Mouse (Mus musculus): ENCODE measurements around the gene Ntng1. TPM values are rescaled to one million over a fixed set of nuclear protein-coding genes. Genes with fewer than 3 reads are reported as not detected.

Ntng1 gene
- polyA plus RNA-seq, 1 experiment from 2014 or later: 7.1 TPM

DNA sequence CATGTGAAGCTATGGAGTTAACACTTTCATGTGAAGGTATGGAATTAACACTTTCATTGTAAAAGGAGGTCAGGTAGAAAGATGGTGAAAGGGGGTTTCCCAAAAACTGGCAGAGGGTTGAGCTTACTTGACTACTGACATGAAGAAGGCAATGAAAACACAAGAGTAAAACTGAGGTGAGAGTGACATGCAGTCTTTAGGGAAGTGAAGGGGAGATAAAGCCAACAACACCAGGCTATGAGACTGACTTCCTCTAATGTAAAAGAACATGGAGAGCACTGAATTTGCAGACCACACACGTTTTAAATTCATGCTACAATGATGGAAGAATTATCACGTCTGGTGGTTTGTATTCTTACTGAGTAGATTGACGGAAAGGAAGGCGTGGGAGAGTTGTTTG lies 168.7 kb downstream of the Ntng1 start:
- Histone ChIP-seq H3K4me2 (replicated peaks; ENCODE audit: low read depth, low read length) (no peak overlapping the region), H3K9me3 (ENCODE audit: control insufficient read depth, low read length) (no peaks in the 10 kb centered on the region), H3K9ac (ENCODE audit: low read depth, low read length) (no peak overlapping the region), H3K36me3 (ENCODE audit: control insufficient read depth, insufficient read depth, low read length) (no peaks in the 10 kb centered on the region), H3K4me3 (ENCODE audit: low read depth, low read length) (no peak overlapping the region), H3K4me1 (replicated peaks; ENCODE audit: control insufficient read depth, insufficient read depth, low read length) (no peaks in the 10 kb centered on the region), H3K27ac (ENCODE audit: low read depth, low read length) (no peak overlapping the region), H3K27me3 (ENCODE audit: control insufficient read depth, insufficient read depth, low read length) (no peaks in the 10 kb centered on the region)
- ATAC-seq (ENCODE audit: low FRiP score) (no peak), DNase-seq (ENCODE audit: low spot score) (no peak)
- 71% methylated on average over 4 of the region's 4 CpGs for WGBS

DNA sequence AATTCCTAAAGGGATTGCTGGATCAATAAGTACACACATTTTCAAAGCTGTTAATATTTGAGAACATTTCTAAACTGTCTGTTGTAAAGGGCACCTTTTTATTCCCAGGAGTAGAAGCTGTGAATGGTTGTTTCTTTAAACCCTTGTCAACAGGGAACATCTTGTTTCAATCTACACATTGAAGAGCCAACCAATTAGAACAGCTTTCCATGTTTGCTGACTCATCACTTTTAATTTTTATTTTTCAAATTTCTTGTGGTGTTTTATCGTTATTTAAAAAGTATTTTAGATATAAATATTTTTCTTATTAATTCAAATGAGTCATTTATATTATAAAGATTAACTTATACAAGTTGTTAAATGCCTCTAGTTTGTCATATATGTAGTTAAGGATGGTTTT lies 172.3 kb downstream of the Ntng1 start:
- Histone ChIP-seq H3K9ac (ENCODE audit: low read depth, low read length) (no peak overlapping the region), H3K27ac (ENCODE audit: low read depth, low read length) (no peak overlapping the region), H3K4me3 (ENCODE audit: low read depth, low read length) (no peak overlapping the region), H3K4me2 (replicated peaks; ENCODE audit: low read depth, low read length) (no peak overlapping the region), H3K36me3 (ENCODE audit: control insufficient read depth, insufficient read depth, low read length) (no peaks in the 10 kb centered on the region), H3K4me1 (replicated peaks; ENCODE audit: control insufficient read depth, insufficient read depth, low read length) (no peaks in the 10 kb centered on the region), H3K9me3 (ENCODE audit: control insufficient read depth, low read length) (no peaks in the 10 kb centered on the region), H3K27me3 (ENCODE audit: control insufficient read depth, insufficient read depth, low read length) (no peaks in the 10 kb centered on the region)
- ATAC-seq (ENCODE audit: low FRiP score): no peak
- WGBS: 75% methylated on average over 1 of the region's 1 CpGs
- no peak for DNase-seq (ENCODE audit: low spot score)

DNA sequence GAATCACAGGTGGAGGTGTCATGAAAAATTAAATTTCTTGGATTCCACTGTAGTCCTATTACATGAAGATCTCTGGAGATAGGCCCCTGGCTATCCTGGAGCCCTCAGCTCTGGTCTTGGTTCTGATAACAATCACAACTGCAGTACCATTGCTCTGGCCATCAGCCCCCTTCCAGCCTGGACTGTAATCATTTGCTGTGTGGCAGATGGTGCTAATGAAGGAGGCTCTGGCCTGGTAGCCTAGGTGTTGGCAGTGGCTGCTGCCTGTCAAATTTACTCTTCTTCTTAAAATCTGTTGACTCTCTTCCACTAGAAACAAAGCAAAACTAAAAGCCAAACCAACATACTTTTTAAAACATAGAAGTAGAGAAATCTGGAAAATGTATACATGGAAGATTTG lies 173.6 kb downstream of the Ntng1 start:
- Histone ChIP-seq H3K36me3 (ENCODE audit: control insufficient read depth, insufficient read depth, low read length) (no peaks in the 10 kb centered on the region), H3K4me2 (replicated peaks; ENCODE audit: low read depth, low read length) (no peak overlapping the region), H3K4me3 (ENCODE audit: low read depth, low read length) (no peak overlapping the region), H3K9me3 (ENCODE audit: control insufficient read depth, low read length) (no peaks in the 10 kb centered on the region), H3K9ac (ENCODE audit: low read depth, low read length) (no peak overlapping the region), H3K27me3 (ENCODE audit: control insufficient read depth, insufficient read depth, low read length) (no peaks in the 10 kb centered on the region), H3K4me1 (replicated peaks; ENCODE audit: control insufficient read depth, insufficient read depth, low read length) (no peaks in the 10 kb centered on the region), H3K27ac (ENCODE audit: low read depth, low read length) (no peak overlapping the region)
- ATAC-seq (ENCODE audit: low FRiP score) (no peak), DNase-seq (ENCODE audit: low spot score) (no peak)

DNA sequence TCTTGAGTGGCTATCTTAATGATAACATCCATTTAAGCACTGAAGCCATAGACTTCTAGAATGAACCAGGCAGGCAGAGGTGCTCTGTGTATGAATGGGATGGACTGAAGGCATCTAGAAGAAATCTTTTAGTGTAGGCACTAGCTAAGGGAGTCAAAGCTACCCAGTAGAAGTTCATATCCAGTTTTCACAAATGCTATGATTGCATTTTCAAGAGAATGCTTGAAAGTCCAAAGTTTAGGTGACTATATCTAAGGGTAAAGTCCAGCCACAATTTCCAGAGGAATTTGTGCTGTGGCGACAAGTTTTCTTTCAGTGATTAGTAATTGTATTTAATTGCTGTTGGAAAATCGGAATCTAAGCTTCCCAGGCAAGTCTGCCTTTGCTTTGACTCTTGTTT lies 181.2 kb downstream of the Ntng1 start:
- Histone ChIP-seq H3K9me3 (ENCODE audit: control insufficient read depth, low read length) (no peaks in the 10 kb centered on the region), H3K4me1 (replicated peaks; ENCODE audit: control insufficient read depth, insufficient read depth, low read length) (no peaks in the 10 kb centered on the region), H3K27ac (ENCODE audit: low read depth, low read length) (no peak overlapping the region), H3K36me3 (ENCODE audit: control insufficient read depth, insufficient read depth, low read length) (no peaks in the 10 kb centered on the region), H3K4me3 (ENCODE audit: low read depth, low read length) (no peak overlapping the region), H3K9ac (ENCODE audit: low read depth, low read length) (no peak overlapping the region), H3K4me2 (replicated peaks; ENCODE audit: low read depth, low read length) (no peak overlapping the region), H3K27me3 (ENCODE audit: control insufficient read depth, insufficient read depth, low read length) (no peaks in the 10 kb centered on the region)
- no peak for DNase-seq (ENCODE audit: low spot score)
- no peak for ATAC-seq (ENCODE audit: low FRiP score)
- WGBS: 65% methylated on average over 2 of the region's 2 CpGs

DNA sequence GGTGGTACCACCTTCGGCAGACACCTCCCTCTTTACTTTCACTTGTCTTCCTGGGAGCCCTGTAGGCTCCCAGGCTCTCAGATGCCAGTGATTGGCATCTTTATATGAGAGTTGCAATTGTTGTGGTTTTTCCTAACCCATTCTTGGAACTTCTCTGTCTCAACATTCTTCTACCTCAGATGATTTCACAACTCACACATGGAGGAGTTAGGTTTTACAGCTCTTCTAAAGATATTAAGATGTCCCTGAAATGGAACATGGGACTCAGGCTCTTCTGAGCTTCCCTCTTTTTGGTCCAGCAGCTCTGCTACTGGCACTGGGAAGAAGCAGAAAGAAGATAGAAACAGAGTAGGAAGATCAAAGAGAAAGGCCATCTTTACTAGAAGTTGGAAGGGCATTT lies 200.9 kb downstream of the Ntng1 start:
- H3K4me1 ChIP-seq (replicated peaks; ENCODE audit: control insufficient read depth, insufficient read depth, low read length): no peaks in the 10 kb centered on the region
- no peak for DNase-seq (ENCODE audit: low spot score)
- H3K9me3 ChIP-seq (ENCODE audit: control insufficient read depth, low read length): no peaks in the 10 kb centered on the region
- no peaks in the 10 kb centered on the region for H3K27me3 ChIP-seq (ENCODE audit: control insufficient read depth, insufficient read depth, low read length)
- no peak overlapping the region for H3K4me2 ChIP-seq (replicated peaks; ENCODE audit: low read depth, low read length)
- ATAC-seq (ENCODE audit: low FRiP score): no peak
- no peak overlapping the region for H3K4me3 ChIP-seq (ENCODE audit: low read depth, low read length)
- no peaks in the 10 kb centered on the region for H3K36me3 ChIP-seq (ENCODE audit: control insufficient read depth, insufficient read depth, low read length)
- H3K9ac ChIP-seq (ENCODE audit: low read depth, low read length): no peak overlapping the region
- WGBS: 94% methylated on average over 1 of the region's 1 CpGs
- no peak overlapping the region for H3K27ac ChIP-seq (ENCODE audit: low read depth, low read length)

DNA sequence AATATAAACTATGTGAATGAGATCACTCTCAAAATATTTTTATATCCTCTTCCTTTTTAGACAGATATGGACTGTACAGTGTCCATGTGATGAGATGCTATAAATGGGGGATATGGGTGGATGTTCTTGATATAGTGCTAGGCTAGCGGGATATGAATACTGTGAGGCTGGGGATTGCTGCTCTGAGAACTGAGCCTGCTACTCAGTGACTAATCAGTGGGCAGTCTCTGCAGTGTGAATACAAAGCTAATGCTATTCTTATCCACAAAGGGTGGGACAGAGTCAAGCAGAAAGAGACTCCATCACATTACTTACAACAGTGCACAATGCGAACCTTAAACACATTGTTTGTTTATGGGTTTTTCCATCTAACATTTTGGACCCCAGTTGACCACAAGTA lies 206.2 kb downstream of the Ntng1 start:
- ATAC-seq (ENCODE audit: low FRiP score): no peak

DNA sequence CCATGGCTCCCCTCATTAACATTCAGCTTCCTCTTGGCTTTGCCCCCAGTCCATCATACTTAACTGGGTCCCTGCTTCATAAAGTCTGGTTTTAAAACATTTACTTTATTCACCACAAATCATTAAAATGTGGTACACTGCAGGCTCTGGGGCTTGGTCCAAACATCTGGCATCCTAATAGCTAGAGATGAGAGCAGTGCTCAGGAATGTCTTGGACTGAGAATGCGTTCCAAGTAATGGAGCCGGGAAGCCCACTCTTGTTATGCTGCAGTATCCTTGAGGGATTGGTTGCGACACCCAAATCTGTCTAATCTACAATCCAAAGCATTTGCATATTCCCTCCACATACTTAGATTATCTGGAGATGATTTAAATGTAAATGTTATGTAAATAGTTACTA lies 207.5 kb downstream of the Ntng1 start:
- WGBS: 92% methylated on average over 3 of the region's 3 CpGs
- H3K36me3 ChIP-seq (ENCODE audit: control insufficient read depth, insufficient read depth, low read length): no peaks in the 10 kb centered on the region
- no peaks in the 10 kb centered on the region for H3K4me1 ChIP-seq (replicated peaks; ENCODE audit: control insufficient read depth, insufficient read depth, low read length)
- no peak overlapping the region for H3K4me3 ChIP-seq (ENCODE audit: low read depth, low read length)
- ATAC-seq (ENCODE audit: low FRiP score) (no peak), DNase-seq (ENCODE audit: low spot score) (no peak)
- H3K4me2 ChIP-seq (replicated peaks; ENCODE audit: low read depth, low read length): no peak overlapping the region
- H3K9ac ChIP-seq (ENCODE audit: low read depth, low read length): no peak overlapping the region
- H3K9me3 ChIP-seq (ENCODE audit: control insufficient read depth, low read length): no peaks in the 10 kb centered on the region
- no peaks in the 10 kb centered on the region for H3K27me3 ChIP-seq (ENCODE audit: control insufficient read depth, insufficient read depth, low read length)
- no peak overlapping the region for H3K27ac ChIP-seq (ENCODE audit: low read depth, low read length)

More for the DNA sequence above, 206.2 kb downstream of the Ntng1 start:
- Histone ChIP-seq H3K27me3 (ENCODE audit: control insufficient read depth, insufficient read depth, low read length) (no peaks in the 10 kb centered on the region), H3K9ac (ENCODE audit: low read depth, low read length) (no peak overlapping the region), H3K4me2 (replicated peaks; ENCODE audit: low read depth, low read length) (no peak overlapping the region), H3K36me3 (ENCODE audit: control insufficient read depth, insufficient read depth, low read length) (no peaks in the 10 kb centered on the region), H3K9me3 (ENCODE audit: control insufficient read depth, low read length) (no peaks in the 10 kb centered on the region), H3K4me1 (replicated peaks; ENCODE audit: control insufficient read depth, insufficient read depth, low read length) (no peaks in the 10 kb centered on the region), H3K4me3 (ENCODE audit: low read depth, low read length) (no peak overlapping the region), H3K27ac (ENCODE audit: low read depth, low read length) (no peak overlapping the region)
- DNase-seq (ENCODE audit: low spot score): no peak
- 89% methylated on average over 2 of the region's 2 CpGs for WGBS

DNA sequence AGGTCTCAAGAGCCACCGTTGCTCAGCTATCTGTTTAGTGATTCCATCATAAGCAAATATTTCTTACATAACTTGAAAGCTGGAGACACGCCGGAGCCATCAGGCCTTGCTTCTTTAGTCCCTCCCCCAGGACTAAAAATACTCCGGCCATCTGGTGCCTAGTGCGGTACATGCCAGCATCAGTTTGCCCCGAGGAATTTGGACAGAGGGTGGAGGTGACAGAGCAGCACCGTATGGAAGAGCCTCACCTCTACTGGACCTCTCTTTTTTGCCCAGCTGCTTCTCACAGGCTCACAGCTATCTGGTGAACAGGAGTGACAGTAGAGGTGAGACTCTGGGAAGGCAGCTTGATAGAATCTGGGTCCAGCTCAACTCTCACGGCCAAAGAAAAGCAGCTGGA lies 211.6 kb downstream of the Ntng1 start:
- no peak for DNase-seq (ENCODE audit: low spot score)
- no peaks in the 10 kb centered on the region for H3K9me3 ChIP-seq (ENCODE audit: control insufficient read depth, low read length)
- H3K27ac ChIP-seq (ENCODE audit: low read depth, low read length): no peak overlapping the region
- no peak for ATAC-seq (ENCODE audit: low FRiP score)
- H3K4me3 ChIP-seq (ENCODE audit: low read depth, low read length): no peak overlapping the region
- 76% methylated on average over 8 of the region's 8 CpGs for WGBS
- H3K36me3 ChIP-seq (ENCODE audit: control insufficient read depth, insufficient read depth, low read length): no peaks in the 10 kb centered on the region
- no peaks in the 10 kb centered on the region for H3K4me1 ChIP-seq (replicated peaks; ENCODE audit: control insufficient read depth, insufficient read depth, low read length)
- no peaks in the 10 kb centered on the region for H3K27me3 ChIP-seq (ENCODE audit: control insufficient read depth, insufficient read depth, low read length)
- H3K9ac ChIP-seq (ENCODE audit: low read depth, low read length): no peak overlapping the region
- no peak overlapping the region for H3K4me2 ChIP-seq (replicated peaks; ENCODE audit: low read depth, low read length)

DNA sequence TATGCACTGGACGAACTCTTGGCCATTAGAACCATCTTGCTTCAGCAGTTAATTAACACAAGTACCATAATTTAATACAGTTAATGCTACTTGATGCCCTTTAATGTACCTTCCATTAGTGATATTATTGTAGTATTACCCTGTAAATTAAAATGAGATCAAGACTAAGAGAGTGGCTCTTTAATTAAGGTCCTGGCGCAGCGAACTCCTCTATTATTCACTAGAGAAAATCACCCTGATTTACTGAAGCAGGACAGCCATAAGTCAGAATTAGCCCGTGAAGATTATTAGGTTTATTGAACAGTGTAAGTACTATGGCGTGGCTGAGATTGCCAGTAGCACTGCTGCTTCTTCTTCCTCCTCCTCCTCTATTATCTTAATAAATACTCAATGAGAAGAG lies 212.8 kb downstream of the Ntng1 start:
- Histone ChIP-seq H3K27me3 (ENCODE audit: control insufficient read depth, insufficient read depth, low read length) (no peaks in the 10 kb centered on the region), H3K9me3 (ENCODE audit: control insufficient read depth, low read length) (no peaks in the 10 kb centered on the region), H3K4me2 (replicated peaks; ENCODE audit: low read depth, low read length) (no peak overlapping the region), H3K9ac (ENCODE audit: low read depth, low read length) (no peak overlapping the region), H3K27ac (ENCODE audit: low read depth, low read length) (no peak overlapping the region), H3K4me3 (ENCODE audit: low read depth, low read length) (no peak overlapping the region), H3K36me3 (ENCODE audit: control insufficient read depth, insufficient read depth, low read length) (no peaks in the 10 kb centered on the region), H3K4me1 (replicated peaks; ENCODE audit: control insufficient read depth, insufficient read depth, low read length) (no peaks in the 10 kb centered on the region)
- DNase-seq (ENCODE audit: low spot score) (no peak), ATAC-seq (ENCODE audit: low FRiP score) (no peak)
- WGBS: 85% methylated on average over 5 of the region's 5 CpGs
